Mouse (Mus musculus) Patski (cell line): Measurements from ENCODE around the gene Nipa1. TPM values are rescaled to one million over a fixed set of nuclear protein-coding genes. Genes with fewer than 3 reads are reported as not detected.

Experiments used
- ATAC-seq: fragments of 100-300 bp; one replicate; pipeline ENCODE4 v1.8.0; 2021
- CTCF ChIA-PET: fragments of 350-600 bp; sonication (Branson Sonifier 250); formaldehyde crosslinking; loops from one replicate; lab custom pipeline; 2022; ENCODE audit warnings: inconsistent platforms; lab: Charles Lee
- POLR2A ChIA-PET: fragments of 350-600 bp; sonication (Branson Sonifier 250); formaldehyde crosslinking; loops from one replicate; lab custom pipeline; 2022; ENCODE audit warnings: antibody characterized with exemption, inconsistent platforms; lab: Charles Lee
- DNase-seq: peaks from one replicate; pipeline ENCODE4 v3.0.0-alpha.2; 2011; ENCODE audit warnings: low read depth, low spot score
- H3K27me3 ChIP-seq: fragments of 371-371 bp; one replicate; pipeline ENCODE4 v1.5.1; 2021
- CTCF ChIP-seq: fragments of 100-300 bp; IDR thresholded peaks from one replicate; pipeline ENCODE4 v1.5.1; 2021
- in situ Hi-C: fragments of 300-500 bp; cut with MboI; formaldehyde crosslinking; loops from 3 replicates; pipeline ENCODE4 v1.11.1; 2018; ENCODE audit warnings: low pct_unique_long_range_greater_than_20kb, mixed read lengths
- polyA plus RNA-seq: library from polyadenylated mRNA; unstranded; gene quantifications from one replicate; pipeline ENCODE4 v1.2.3, GENCODE M21; 2021

Nipa1 gene
- polyA plus RNA-seq, 1 experiment from 2014 or later, result 14.9 TPM

GRCm38 (mm10) chr7:55938341-55938740 is 81.4 kb downstream of the Nipa1 start:
- in situ Hi-C loops, result no loop called here
- ATAC-seq (no peak), DNase-seq (no peak)
- POLR2A ChIA-PET, result interaction anchor here (0.6 kb wide), 1 partner anchor 89 kb away, joined by 3 read pairs; no protein-coding TSS in a partner anchor
- TF ChIP-seq CTCF, result no peak
- no peaks in the 10 kb centered on the region for H3K27me3 ChIP-seq
- CTCF ChIA-PET, result interaction anchor here (0.8 to 1.2 kb wide), 2 partner anchors 15 to 104 kb away, joined by 3 read pairs; no protein-coding TSS in a partner anchor

- no peaks in the 10 kb centered on the region for H3K27me3 ChIP-seq
- ChIA-PET CTCF (no interaction called here), POLR2A (no interaction called here)
- ATAC-seq (no peak), DNase-seq (no peak)
- in situ Hi-C loops, result no loop called here
- no peak for TF ChIP-seq CTCF
Measured at GRCm38 (mm10) chr7:55935025-55935424, 84.7 kb downstream of the Nipa1 start.

- in situ Hi-C loops, result no loop called here
- no peak for TF ChIP-seq CTCF
- DNase-seq, result no peak
- H3K27me3 ChIP-seq, result no peaks in the 10 kb centered on the region
- POLR2A ChIA-PET, result no interaction called here
- no peak for ATAC-seq
- CTCF ChIA-PET, result no interaction called here
Measured at GRCm38 (mm10) chr7:55928649-55929048, 91.1 kb downstream of the Nipa1 start.

Other genes starting within 250 kb of the Nipa1 start
- 21.6 TPM for gene Tubgcp5, start 225.8 kb downstream of the Nipa1 start, polyA plus RNA-seq
- 81.0 TPM for gene Cyfip1, start 178.2 kb downstream of the Nipa1 start, polyA plus RNA-seq
- 57.4 TPM for gene Nipa2, start 57.5 kb downstream of the Nipa1 start, polyA plus RNA-seq
- gene Herc2, start 30.2 kb upstream of the Nipa1 start, polyA plus RNA-seq, result 35.7 TPM
- not detected for gene Oca2, start 219.8 kb upstream of the Nipa1 start, polyA plus RNA-seq